Mouse (Mus musculus): Measurements from ENCODE around the gene Lima1. TPM values are rescaled to one million over a fixed set of nuclear protein-coding genes. Genes with fewer than 3 reads are reported as not detected.
"Not testable (repeated sequence)": the region's sequence is repeated elsewhere in the genome, so short reads cannot be mapped to it uniquely, and the experiment has no call there.

Lima1 gene
- polyA plus RNA-seq, 1 experiment from 2014 or later, result 18.6 TPM

DNA sequence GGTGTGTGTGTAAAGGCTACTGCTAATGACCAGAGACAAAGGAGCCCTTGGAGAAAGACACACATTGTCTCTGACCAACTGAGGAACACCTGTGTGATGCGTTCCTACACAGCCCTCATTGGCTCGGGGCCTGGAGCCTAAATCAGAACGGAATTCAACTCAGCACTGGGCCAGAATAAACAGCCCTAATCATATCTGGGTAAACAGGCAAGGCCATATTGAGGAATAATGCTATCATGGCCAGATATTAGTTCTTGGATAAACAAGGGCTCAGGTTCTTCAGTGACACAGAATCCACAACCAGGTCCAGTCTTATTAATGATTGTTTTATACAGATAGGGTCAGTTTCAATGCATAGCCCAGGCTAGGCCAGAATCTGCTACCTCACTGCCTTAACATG is 84.3 kb downstream of the Lima1 start:
- Histone ChIP-seq H3K9me3 (ENCODE audit: control insufficient read depth, low read length) (no peaks in the 10 kb centered on the region), H3K36me3 (ENCODE audit: control insufficient read depth, insufficient read depth, low read length) (peaks cover 64% of the 10 kb centered on the region), H3K4me3 (ENCODE audit: control insufficient read depth in 1 of 2, insufficient read depth in 1 of 2, low read depth in 1 of 2, low read length in 2 of 2) (no peak overlapping the region), H3K4me2 (ENCODE audit: low read length) (no peak overlapping the region), H3K4me1 (ENCODE audit: control insufficient read depth in 2 of 2, insufficient read depth in 2 of 2, low read length in 2 of 2) (0 out of 4 replicates have a peak, but pooled peaks cover 0 to 2% of the 10 kb centered on the region in 2 experiments), H3K9ac (ENCODE audit: low read length) (no peak overlapping the region), H3K27me3 (ENCODE audit: control insufficient read depth, insufficient read depth, low read length) (no peaks in the 10 kb centered on the region), H3K27ac (replicated peaks in 1 of 2; ENCODE audit: control insufficient read depth in 1 of 2, insufficient read depth in 1 of 2, low read depth in 2 of 2, low read length in 2 of 2) (no peak overlapping the region)
- WGBS, result 74% methylated on average over 3 of the region's 3 CpGs
- ATAC-seq (ENCODE audit: insufficient number of reproducible peaks, insufficient read depth, low FRiP score, low read depth), result no peak

DNA sequence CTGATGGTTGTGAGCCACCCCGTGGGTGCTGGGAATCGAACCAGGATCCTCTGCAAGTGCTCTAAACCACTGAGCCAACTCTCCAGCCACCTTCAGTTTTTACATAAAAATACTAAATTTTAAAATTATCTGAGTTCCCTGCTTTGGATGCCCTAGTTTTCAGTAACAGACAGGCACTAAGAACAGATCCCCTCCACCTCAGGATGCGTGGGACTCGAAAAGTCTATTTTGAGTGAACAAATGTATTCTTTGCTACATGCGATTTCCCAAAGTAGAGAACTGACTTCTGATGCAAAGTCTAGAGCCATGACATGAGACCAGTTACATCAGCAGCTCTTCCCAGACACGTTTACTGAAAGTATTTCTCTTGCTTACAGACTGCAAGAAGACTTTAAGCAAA is 84.8 kb downstream of the Lima1 start:
- H3K4me1 ChIP-seq (ENCODE audit: control insufficient read depth in 2 of 2, insufficient read depth in 2 of 2, low read length in 2 of 2), result 0 out of 4 replicates have a peak, but pooled peaks cover 0 to 2% of the 10 kb centered on the region in 2 experiments
- H3K27ac ChIP-seq (replicated peaks in 1 of 2; ENCODE audit: control insufficient read depth in 1 of 2, insufficient read depth in 1 of 2, low read depth in 2 of 2, low read length in 2 of 2), result no peak overlapping the region
- no peak overlapping the region for H3K9ac ChIP-seq (ENCODE audit: low read length)
- H3K27me3 ChIP-seq (ENCODE audit: control insufficient read depth, insufficient read depth, low read length), result no peaks in the 10 kb centered on the region
- no peak overlapping the region for H3K4me3 ChIP-seq (ENCODE audit: control insufficient read depth in 1 of 2, insufficient read depth in 1 of 2, low read depth in 1 of 2, low read length in 2 of 2)
- no peak for ATAC-seq (ENCODE audit: insufficient number of reproducible peaks, insufficient read depth, low FRiP score, low read depth)
- H3K9me3 ChIP-seq (ENCODE audit: control insufficient read depth, low read length), result no peaks in the 10 kb centered on the region
- no peak overlapping the region for H3K4me2 ChIP-seq (ENCODE audit: low read length)
- 90% methylated on average over 6 of the region's 6 CpGs for WGBS
- peaks cover 68% of the 10 kb centered on the region for H3K36me3 ChIP-seq (ENCODE audit: control insufficient read depth, insufficient read depth, low read length)

DNA sequence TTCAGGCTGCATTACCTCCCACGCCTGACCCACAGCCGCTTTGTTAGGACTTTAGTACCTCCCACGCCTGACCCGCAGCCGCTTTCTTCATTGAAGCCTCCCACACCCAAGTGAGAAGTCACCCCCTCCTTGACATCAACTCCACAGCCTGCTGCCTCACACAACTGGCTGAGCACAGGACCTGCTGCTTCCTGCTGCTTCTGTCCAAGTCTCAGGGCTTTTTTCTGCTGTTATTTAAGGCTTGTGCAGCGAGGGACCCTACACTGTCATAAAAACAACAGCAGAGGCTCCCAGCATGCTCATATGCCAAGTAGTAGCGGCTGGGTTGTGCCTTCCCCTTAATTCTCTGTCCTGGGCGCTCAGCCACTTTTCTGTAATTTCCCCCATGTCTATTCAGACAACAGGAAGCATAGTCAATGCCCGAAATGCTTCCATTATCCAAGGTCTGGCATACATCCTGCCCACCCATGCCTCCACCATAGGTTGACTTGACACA is 87.6 kb downstream of the Lima1 start:
- no peak for ATAC-seq (ENCODE audit: insufficient number of reproducible peaks, insufficient read depth, low FRiP score, low read depth)
- Histone ChIP-seq H3K27me3 (ENCODE audit: control insufficient read depth, insufficient read depth, low read length) (no peaks in the 10 kb centered on the region), H3K4me3 (ENCODE audit: control insufficient read depth in 1 of 2, insufficient read depth in 1 of 2, low read depth in 1 of 2, low read length in 2 of 2) (no peak overlapping the region), H3K4me2 (ENCODE audit: low read length) (no peak overlapping the region), H3K4me1 (ENCODE audit: control insufficient read depth in 2 of 2, insufficient read depth in 2 of 2, low read length in 2 of 2) (0 out of 4 replicates have a peak, but pooled peaks cover 0 to 2% of the 10 kb centered on the region in 2 experiments), H3K36me3 (ENCODE audit: control insufficient read depth, insufficient read depth, low read length) (peaks cover 69% of the 10 kb centered on the region), H3K27ac (replicated peaks in 1 of 2; ENCODE audit: control insufficient read depth in 1 of 2, insufficient read depth in 1 of 2, low read depth in 2 of 2, low read length in 2 of 2) (0 out of 4 replicates have a peak overlapping the region, but pooled peaks of 1 of the 2 experiments have one; percentile 24), H3K9me3 (ENCODE audit: control insufficient read depth, low read length) (no peaks in the 10 kb centered on the region), H3K9ac (ENCODE audit: low read length) (no peak overlapping the region)
- 70% methylated on average over 9 of the region's 9 CpGs for WGBS

GRCm38 (mm10) chr15:99778677-99779335 is 96.5 kb downstream of the Lima1 start:
- WGBS, result 91% methylated on average over 16 of the region's 16 CpGs
- H3K4me3 ChIP-seq (ENCODE audit: control insufficient read depth in 1 of 2, insufficient read depth in 1 of 2, low read depth in 1 of 2, low read length in 2 of 2), result no peak overlapping the region
- ATAC-seq (ENCODE audit: insufficient number of reproducible peaks, insufficient read depth, low FRiP score, low read depth), result no peak
- H3K9me3 ChIP-seq (ENCODE audit: control insufficient read depth, low read length), result no peaks in the 10 kb centered on the region
- no peaks in the 10 kb centered on the region for H3K4me1 ChIP-seq (ENCODE audit: control insufficient read depth in 2 of 2, insufficient read depth in 2 of 2, low read length in 2 of 2)
- peaks cover 51% of the 10 kb centered on the region for H3K36me3 ChIP-seq (ENCODE audit: control insufficient read depth, insufficient read depth, low read length)
- H3K27me3 ChIP-seq (ENCODE audit: control insufficient read depth, insufficient read depth, low read length), result no peaks in the 10 kb centered on the region
- no peak overlapping the region for H3K27ac ChIP-seq (replicated peaks in 1 of 2; ENCODE audit: control insufficient read depth in 1 of 2, insufficient read depth in 1 of 2, low read depth in 2 of 2, low read length in 2 of 2)
- no peak overlapping the region for H3K4me2 ChIP-seq (ENCODE audit: low read length)
- H3K9ac ChIP-seq (ENCODE audit: low read length), result no peak overlapping the region

DNA sequence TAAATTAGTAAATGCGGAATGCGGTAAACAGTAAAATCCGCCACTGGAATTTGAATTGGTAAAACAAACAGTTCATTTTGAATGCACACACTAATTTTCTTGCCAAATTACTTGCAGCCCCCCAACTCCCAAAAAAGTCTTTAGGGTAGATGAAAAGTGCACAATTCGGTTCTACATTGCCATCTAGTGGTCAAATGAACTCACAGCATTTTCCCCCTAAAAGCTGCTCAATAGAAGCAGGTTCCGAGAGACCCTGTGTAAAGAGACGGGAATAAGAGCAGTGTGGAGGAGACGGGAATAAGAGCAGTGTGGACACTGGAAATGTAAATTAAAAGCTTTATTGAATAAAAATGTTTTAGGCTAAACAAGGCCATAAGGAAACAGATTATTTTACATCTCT is 97.1 kb downstream of the Lima1 start:
- 32% methylated on average over 7 of the region's 7 CpGs for WGBS
- no peaks in the 10 kb centered on the region for H3K9me3 ChIP-seq (ENCODE audit: control insufficient read depth, low read length)
- H3K4me1 ChIP-seq (ENCODE audit: control insufficient read depth in 2 of 2, insufficient read depth in 2 of 2, low read length in 2 of 2), result no peaks in the 10 kb centered on the region
- H3K4me2 ChIP-seq (ENCODE audit: low read length), result no peak overlapping the region
- no peak overlapping the region for H3K9ac ChIP-seq (ENCODE audit: low read length)
- no peak for ATAC-seq (ENCODE audit: insufficient number of reproducible peaks, insufficient read depth, low FRiP score, low read depth)
- peaks cover 45% of the 10 kb centered on the region for H3K36me3 ChIP-seq (ENCODE audit: control insufficient read depth, insufficient read depth, low read length)
- H3K27ac ChIP-seq (replicated peaks in 1 of 2; ENCODE audit: control insufficient read depth in 1 of 2, insufficient read depth in 1 of 2, low read depth in 2 of 2, low read length in 2 of 2), result no peak overlapping the region
- no peaks in the 10 kb centered on the region for H3K27me3 ChIP-seq (ENCODE audit: control insufficient read depth, insufficient read depth, low read length)
- H3K4me3 ChIP-seq (ENCODE audit: control insufficient read depth in 1 of 2, insufficient read depth in 1 of 2, low read depth in 1 of 2, low read length in 2 of 2), result no peak overlapping the region

GRCm38 (mm10) chr15:99772925-99773324 is 102.3 kb downstream of the Lima1 start:
- H3K4me2 ChIP-seq (ENCODE audit: low read length), result no peak overlapping the region
- H3K4me1 ChIP-seq (ENCODE audit: control insufficient read depth in 2 of 2, insufficient read depth in 2 of 2, low read length in 2 of 2), result peaks cover 0 to 13% of the 10 kb centered on the region in 2 experiments; a peak in 2 of 4 replicates
- no peak overlapping the region for H3K9ac ChIP-seq (ENCODE audit: low read length)
- H3K27ac ChIP-seq (replicated peaks in 1 of 2; ENCODE audit: control insufficient read depth in 1 of 2, insufficient read depth in 1 of 2, low read depth in 2 of 2, low read length in 2 of 2), result no peak overlapping the region
- ATAC-seq (ENCODE audit: insufficient number of reproducible peaks, insufficient read depth, low FRiP score, low read depth), result no peak
- H3K27me3 ChIP-seq (ENCODE audit: control insufficient read depth, insufficient read depth, low read length), result no peaks in the 10 kb centered on the region
- 0 out of 2 replicates have a peak, but pooled peaks cover 5% of the 10 kb centered on the region for H3K36me3 ChIP-seq (ENCODE audit: control insufficient read depth, insufficient read depth, low read length)
- H3K4me3 ChIP-seq (ENCODE audit: control insufficient read depth in 1 of 2, insufficient read depth in 1 of 2, low read depth in 1 of 2, low read length in 2 of 2), result peak overlapping the region in 1 of 2 experiments; percentile 90; a peak in 1 of 4 replicates
- no peaks in the 10 kb centered on the region for H3K9me3 ChIP-seq (ENCODE audit: control insufficient read depth, low read length)
- 46% methylated on average over 3 of the region's 3 CpGs for WGBS

- Histone ChIP-seq H3K4me1 (ENCODE audit: control insufficient read depth in 2 of 2, insufficient read depth in 2 of 2, low read length in 2 of 2) (peaks cover 0 to 13% of the 10 kb centered on the region in 2 experiments; a peak in 2 of 4 replicates), H3K27ac (replicated peaks in 1 of 2; ENCODE audit: control insufficient read depth in 1 of 2, insufficient read depth in 1 of 2, low read depth in 2 of 2, low read length in 2 of 2) (peak within 1 kb of the TSS; percentile 68 to 88), H3K4me2 (ENCODE audit: low read length) (peak within 1 kb of the TSS; percentile 90), H3K9ac (ENCODE audit: low read length) (peak within 1 kb of the TSS; percentile 90), H3K4me3 (ENCODE audit: control insufficient read depth in 1 of 2, insufficient read depth in 1 of 2, low read depth in 1 of 2, low read length in 2 of 2) (peak within 1 kb of the TSS; percentile 79 to 90)
- not testable (repeated sequence) for ATAC-seq (ENCODE audit: insufficient number of reproducible peaks, insufficient read depth, low FRiP score, low read depth); H3K36me3 ChIP-seq (ENCODE audit: control insufficient read depth, insufficient read depth, low read length); H3K27me3 ChIP-seq (ENCODE audit: control insufficient read depth, insufficient read depth, low read length); H3K9me3 ChIP-seq (ENCODE audit: control insufficient read depth, low read length)
Observed at GRCm38 (mm10) chr15:99772881-99772924, 102.6 kb downstream of the Lima1 start, which contains the start of gene Cers5. Gene Cers5, minus strand, starts transcription at chr15:99772885.
